Mouse (Mus musculus) heart, embryonic 11.5 days (tissue): ENCODE measurements at regions not wholly inside any gene's neighbourhood (a gene's known extent, or its start where the extent isn't known, plus 50 kb on each side); places are given as distances from the start of the nearest gene placed in this dataset.

ENCODE experiments used
- ATAC-seq: fragments of 200-750 bp; cut with Nextera tagmentation; replicated peaks from 2 replicates; pipeline ENCODE4 v1.8.0; 2017; ENCODE audit warnings: moderate library complexity; ENCODE audit not compliant: insufficient number of reproducible peaks, low FRiP score, low TSS enrichment
- H3K27ac ChIP-seq: fragments of 300-500 bp; sonication (generic); 2 replicates; pipeline ENCODE4 v1.5.1; 2014; ENCODE audit warnings: mild to moderate bottlenecking, low read depth, low read length
- H3K27me3 ChIP-seq: fragments of 300-500 bp; sonication (generic); 2 replicates; pipeline ENCODE4 v1.6.1; 2014; ENCODE audit warnings: mild to moderate bottlenecking, low read length, mixed read lengths; ENCODE audit not compliant: control insufficient read depth, insufficient read depth
- H3K36me3 ChIP-seq: fragments of 300-500 bp; sonication (generic); 2 replicates; pipeline ENCODE4 v1.6.1; 2014; ENCODE audit warnings: mild to moderate bottlenecking, low read length, moderate library complexity, mixed read lengths; ENCODE audit not compliant: control insufficient read depth, insufficient read depth
- H3K4me1 ChIP-seq: fragments of 300-500 bp; sonication (generic); 2 replicates; pipeline ENCODE4 v1.6.1; 2014; ENCODE audit warnings: low read length; ENCODE audit not compliant: control insufficient read depth, insufficient read depth
- H3K4me2 ChIP-seq: fragments of 300-500 bp; sonication (generic); 2 replicates; pipeline ENCODE4 v1.6.1; 2014; ENCODE audit warnings: mild to moderate bottlenecking, moderate library complexity
- H3K4me3 ChIP-seq: fragments of 300-500 bp; sonication (generic); 2 replicates; pipeline ENCODE4 v1.5.1; 2014; ENCODE audit warnings: low read depth, low read length
- H3K9ac ChIP-seq: fragments of 300-500 bp; sonication (generic); 2 replicates; pipeline ENCODE4 v1.6.1; 2014; ENCODE audit warnings: mild to moderate bottlenecking, low read depth, low read length, moderate library complexity
- H3K9me3 ChIP-seq: fragments of 300-500 bp; sonication (generic); replicated peaks from 2 replicates; pipeline ENCODE4 v1.6.1; 2016; ENCODE audit warnings: low read length; ENCODE audit not compliant: control insufficient read depth
- whole genome bisulfite sequencing: fragments of 180-500 bp; shearing (Covaris S2); extraction: QIAGEN DNeasy Blood & Tissue Kit; methylation state at CpG from one replicate; pipeline ENCODE4 v1.1.7; 2014; ENCODE audit not compliant: insufficient replicate concordance; 5-methylcytosine and 5-hydroxymethylcytosine counted together

DNA sequence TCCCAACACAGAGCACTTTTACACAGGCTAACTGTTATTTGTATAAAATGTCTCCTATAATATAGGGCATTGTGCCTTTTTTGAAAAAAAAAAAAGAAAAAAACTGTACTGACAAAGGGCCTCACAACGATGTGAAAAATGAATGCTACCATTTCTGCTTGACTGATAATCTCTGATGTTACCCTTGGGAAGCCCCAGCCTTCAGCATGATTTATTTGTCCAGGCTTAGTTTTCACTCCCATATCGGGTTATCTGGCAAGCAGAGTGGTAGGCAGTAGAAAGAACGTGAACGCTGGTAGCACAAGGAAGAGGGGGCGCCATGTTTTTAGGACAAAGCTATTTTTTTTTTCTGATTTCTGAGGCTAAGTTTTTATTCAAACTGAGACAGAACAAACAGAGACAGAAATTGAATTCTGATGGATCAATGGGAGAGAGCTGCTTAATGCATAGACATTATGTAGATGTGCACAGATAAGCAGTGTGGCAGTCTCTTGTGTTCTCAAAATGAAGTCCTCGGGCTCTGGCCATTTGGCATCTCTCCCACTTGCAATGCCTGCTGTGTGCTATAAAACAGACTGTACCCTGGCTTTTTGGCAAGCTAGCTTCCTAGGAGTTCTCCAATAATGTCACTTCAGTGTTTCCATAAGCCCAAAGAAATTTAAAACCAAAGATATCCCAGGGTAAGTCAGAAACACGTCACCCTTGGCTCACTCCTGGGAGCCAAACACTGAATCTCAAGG is 139.3 kb downstream of the Gm19410 start:
- H3K4me3 ChIP-seq: no peak overlapping the region
- WGBS: 67% methylated on average over 7 of the region's 7 CpGs
- no peaks in the 10 kb centered on the region for H3K9me3 ChIP-seq
- H3K27me3 ChIP-seq: no peaks in the 10 kb centered on the region
- H3K4me1 ChIP-seq: no peaks in the 10 kb centered on the region
- no peak for ATAC-seq
- no peak overlapping the region for H3K27ac ChIP-seq
- no peaks in the 10 kb centered on the region for H3K36me3 ChIP-seq
- no peak overlapping the region for H3K4me2 ChIP-seq
- H3K9ac ChIP-seq: no peak overlapping the region

DNA sequence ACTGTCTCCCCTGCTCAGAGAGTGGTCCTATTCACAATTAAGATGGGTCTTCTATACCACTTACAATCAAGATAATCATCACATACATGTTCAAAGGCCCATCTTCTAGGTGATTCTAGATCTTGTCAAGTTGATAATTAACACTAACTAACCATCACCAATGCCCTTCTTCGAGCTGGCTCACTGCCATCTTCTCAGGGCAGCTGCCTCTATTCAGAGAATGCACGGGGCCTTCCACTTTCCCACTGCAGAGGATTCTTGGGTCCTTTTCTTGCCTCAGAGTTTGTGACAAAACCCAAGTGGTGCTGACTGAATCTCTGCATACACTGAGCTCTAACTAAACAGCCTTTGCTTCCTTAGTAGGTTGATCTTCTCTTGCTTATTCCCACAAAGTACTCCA is 142.4 kb downstream of the Gm19410 start:
- Histone ChIP-seq H3K9ac (no peak overlapping the region), H3K36me3 (no peaks in the 10 kb centered on the region)
- 69% methylated on average over 2 of the region's 2 CpGs for WGBS

DNA sequence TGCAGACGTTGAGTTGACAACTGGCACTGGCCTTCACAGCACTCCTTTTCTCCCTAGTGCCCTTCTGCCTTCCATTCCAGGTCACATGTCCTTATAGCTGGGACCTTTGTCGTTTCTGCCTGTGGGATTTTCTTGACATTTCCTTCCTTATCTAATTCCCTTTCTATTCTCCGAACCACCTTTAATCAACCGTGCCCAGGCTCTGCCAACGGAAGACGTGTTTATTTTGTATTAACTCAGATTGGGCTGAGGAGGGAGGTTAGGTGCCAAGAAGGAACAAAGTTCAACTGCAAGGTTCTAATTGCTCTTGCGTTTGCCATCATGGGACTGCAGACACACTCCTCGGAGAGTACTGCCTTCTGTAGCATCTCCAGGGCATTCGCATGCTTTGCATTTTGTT is 146.7 kb downstream of the Gm19410 start:
- no peak overlapping the region for H3K27ac ChIP-seq
- H3K27me3 ChIP-seq: no peaks in the 10 kb centered on the region
- H3K9ac ChIP-seq: no peak overlapping the region
- no peaks in the 10 kb centered on the region for H3K36me3 ChIP-seq
- no peaks in the 10 kb centered on the region for H3K9me3 ChIP-seq
- H3K4me1 ChIP-seq: peaks cover 12% of the 10 kb centered on the region
- no peak for ATAC-seq
- WGBS: 64% methylated on average over 9 of the region's 9 CpGs
- H3K4me3 ChIP-seq: no peak overlapping the region
- no peak overlapping the region for H3K4me2 ChIP-seq

More for the DNA sequence above, 142.4 kb downstream of the Gm19410 start:
- Histone ChIP-seq H3K27me3 (no peaks in the 10 kb centered on the region), H3K4me1 (peaks cover 2% of the 10 kb centered on the region; the same call in 1 of the 2 replicates), H3K4me3 (no peak overlapping the region), H3K4me2 (no peak overlapping the region), H3K27ac (no peak overlapping the region), H3K9me3 (no peaks in the 10 kb centered on the region)
- no peak for ATAC-seq

DNA sequence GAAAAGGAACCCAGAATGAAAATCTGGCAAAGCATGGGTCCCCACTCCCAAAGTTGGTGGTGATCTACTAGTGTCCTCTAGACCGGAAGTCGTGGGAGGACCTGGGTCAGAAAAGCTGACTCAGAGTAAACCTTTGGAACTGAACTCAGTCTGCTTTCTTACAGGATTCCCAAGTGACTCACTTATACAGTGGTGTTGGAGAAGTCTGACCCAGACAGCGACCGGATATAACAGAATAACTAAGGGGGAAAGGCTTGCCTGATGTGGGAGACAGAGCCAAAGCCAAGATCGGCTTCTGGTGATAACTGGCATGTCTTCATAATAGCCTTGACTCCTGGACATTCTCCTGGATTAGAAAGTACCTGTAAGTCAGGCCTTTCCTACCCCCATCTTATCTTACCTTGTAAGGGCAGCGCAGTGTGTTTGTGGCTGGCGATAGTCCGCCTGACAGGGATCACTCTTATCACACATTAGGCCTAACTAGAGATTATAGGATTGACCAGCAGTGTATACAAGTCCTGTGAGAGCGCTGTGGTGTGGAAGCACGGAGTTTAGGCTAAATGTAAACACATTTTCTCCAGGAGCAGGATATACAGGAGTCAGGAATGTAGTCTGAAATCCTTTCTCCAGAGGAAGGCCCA is 150.4 kb downstream of the Gm19410 start:
- Histone ChIP-seq H3K4me2 (no peak overlapping the region), H3K4me3 (no peak overlapping the region), H3K27ac (no peak overlapping the region), H3K9me3 (no peaks in the 10 kb centered on the region), H3K4me1 (peaks cover 14% of the 10 kb centered on the region), H3K9ac (no peak overlapping the region), H3K36me3 (no peaks in the 10 kb centered on the region), H3K27me3 (no peaks in the 10 kb centered on the region)
- ATAC-seq: no peak
- 27% methylated on average over 10 of the region's 10 CpGs for WGBS

DNA sequence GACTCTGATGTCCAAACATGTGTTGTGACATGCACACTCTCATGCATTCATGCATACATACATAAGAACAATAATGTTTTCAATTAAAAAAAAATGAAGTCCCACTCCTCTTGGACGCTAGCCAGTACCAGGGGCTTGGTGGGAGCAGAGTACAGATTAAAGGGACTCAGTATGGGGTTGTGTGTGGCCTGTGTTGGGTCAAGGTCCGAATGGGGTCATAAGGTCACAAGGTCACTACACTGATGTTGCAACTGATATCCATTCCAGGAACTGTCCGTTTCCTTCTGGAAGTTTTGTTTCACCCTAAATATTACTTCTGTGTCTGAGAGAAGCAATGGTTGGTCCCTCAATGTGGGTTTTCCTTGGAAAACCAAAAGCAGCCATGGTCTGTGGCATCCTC is 152.0 kb downstream of the Gm19410 start:
- Histone ChIP-seq H3K36me3 (no peaks in the 10 kb centered on the region), H3K4me3 (no peak overlapping the region), H3K9ac (no peak overlapping the region), H3K4me1 (peaks cover 12% of the 10 kb centered on the region), H3K27ac (no peak overlapping the region), H3K27me3 (no peaks in the 10 kb centered on the region), H3K4me2 (no peak overlapping the region), H3K9me3 (no peaks in the 10 kb centered on the region)
- no peak for ATAC-seq
- 72% methylated on average over 3 of the region's 3 CpGs for WGBS

DNA sequence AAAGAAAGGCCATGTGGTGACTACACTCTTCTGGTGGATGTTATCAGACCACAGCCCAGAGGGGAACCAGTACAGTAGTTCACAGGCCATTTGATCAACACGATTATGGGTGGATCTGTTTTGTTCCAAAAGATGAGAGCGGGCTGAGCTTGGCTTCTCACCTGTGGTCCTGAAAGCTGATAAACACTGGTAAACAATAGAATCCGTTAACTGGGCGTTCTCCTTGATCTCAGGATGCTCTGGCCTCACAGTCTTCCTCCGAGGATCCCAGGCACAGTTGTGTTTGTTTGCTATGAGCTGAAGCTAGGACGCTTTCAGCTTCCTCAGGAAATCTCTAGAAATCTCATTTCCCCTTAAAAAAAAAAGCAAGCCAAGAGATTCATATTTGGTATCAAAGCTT is 153.9 kb downstream of the Gm19410 start:
- H3K27ac ChIP-seq: no peak overlapping the region
- H3K36me3 ChIP-seq: no peaks in the 10 kb centered on the region
- no peak overlapping the region for H3K4me2 ChIP-seq
- no peak for ATAC-seq
- H3K9ac ChIP-seq: no peak overlapping the region
- peaks cover 12% of the 10 kb centered on the region for H3K4me1 ChIP-seq
- no peaks in the 10 kb centered on the region for H3K27me3 ChIP-seq
- WGBS: 48% methylated on average over 6 of the region's 6 CpGs
- H3K9me3 ChIP-seq: no peaks in the 10 kb centered on the region
- no peak overlapping the region for H3K4me3 ChIP-seq

DNA sequence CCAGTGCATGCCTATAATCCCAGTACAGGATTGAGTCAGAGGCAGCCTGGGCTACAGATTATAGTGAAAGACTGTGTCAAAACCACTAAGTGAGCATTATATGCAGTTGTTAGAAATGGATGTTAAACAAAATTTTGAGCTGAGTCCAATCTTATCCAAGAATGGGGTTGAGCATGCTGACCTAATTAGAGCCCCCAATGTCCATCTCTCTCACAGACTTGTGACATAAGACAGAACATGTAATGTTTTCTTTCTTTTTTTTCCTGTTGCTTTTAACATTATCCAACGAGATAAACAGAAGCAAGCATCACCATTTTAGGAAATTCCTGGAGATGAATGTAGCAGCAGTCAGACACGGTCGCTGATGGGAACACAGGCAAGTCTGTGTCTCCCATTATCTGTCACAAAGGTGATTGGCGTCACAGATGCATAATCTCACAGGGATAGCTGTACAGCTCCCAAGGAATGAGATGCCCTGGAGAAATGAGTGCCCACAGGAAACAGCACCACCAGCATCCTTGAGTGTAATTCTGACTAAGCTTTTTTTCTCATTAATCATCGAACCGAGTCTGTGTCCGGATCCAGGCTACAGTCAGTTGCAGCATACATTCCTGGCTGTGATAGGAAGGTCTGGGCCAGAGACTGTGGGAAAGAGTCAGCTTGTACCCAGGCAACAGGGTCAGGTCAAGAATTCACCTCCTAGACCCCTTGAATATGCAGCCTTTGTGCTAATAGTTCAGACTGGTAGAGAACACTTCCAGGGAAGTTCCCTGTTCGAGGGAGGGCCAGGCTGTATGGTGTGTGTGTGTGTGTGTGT is 154.5 kb downstream of the Gm19410 start:
- Histone ChIP-seq H3K27me3 (no peaks in the 10 kb centered on the region), H3K9ac (no peak overlapping the region), H3K27ac (no peak overlapping the region), H3K4me3 (no peak overlapping the region), H3K4me1 (peaks cover 12% of the 10 kb centered on the region), H3K36me3 (no peaks in the 10 kb centered on the region), H3K9me3 (no peaks in the 10 kb centered on the region), H3K4me2 (no peak overlapping the region)
- 19% methylated on average over 8 of the region's 8 CpGs for WGBS
- ATAC-seq: no peak

DNA sequence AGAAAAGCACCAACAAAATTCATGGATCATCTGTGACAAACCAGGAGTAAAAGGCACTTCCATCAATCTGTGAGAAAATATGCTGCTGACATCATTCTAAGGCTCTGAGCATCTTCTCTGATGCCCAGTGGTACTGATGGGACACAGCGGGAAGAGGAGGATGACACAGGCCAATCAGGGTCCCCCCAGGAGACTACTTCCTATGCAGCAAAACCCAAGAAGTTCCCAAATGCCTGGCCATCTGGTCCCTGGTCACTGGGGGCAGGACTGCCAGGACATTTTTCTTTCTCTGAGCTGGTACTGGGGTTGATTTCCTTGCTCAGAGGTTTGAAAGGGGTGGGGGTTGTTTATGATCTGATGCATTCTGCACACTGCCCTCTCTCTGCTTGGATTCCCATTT is 158.4 kb downstream of the Gm19410 start:
- Histone ChIP-seq H3K36me3 (no peaks in the 10 kb centered on the region), H3K4me2 (no peak overlapping the region), H3K4me3 (no peak overlapping the region), H3K9me3 (no peaks in the 10 kb centered on the region), H3K4me1 (0 out of 2 replicates have a peak, but pooled peaks cover 2% of the 10 kb centered on the region), H3K9ac (no peak overlapping the region), H3K27me3 (no peaks in the 10 kb centered on the region), H3K27ac (no peak overlapping the region)
- no peak for ATAC-seq
- WGBS: 87% methylated on average over 1 of the region's 1 CpGs
